Mouse (Mus musculus) brain, embryonic 14.5 days (tissue): ENCODE results near the gene Mia.

ENCODE experiments used
- CTCF ChIP-seq: fragments of 200-500 bp; IDR thresholded peaks from 2 replicates; pipeline ENCODE4 v1.5.1; 2012; ENCODE audit warnings: inconsistent platforms, mild to moderate bottlenecking, moderate library complexity, borderline replicate concordance; ENCODE audit not compliant: insufficient read depth, insufficient read length; ENCODE audit errors: extremely low read depth
- POLR2A ChIP-seq: fragments of 200-500 bp; IDR thresholded peaks from 2 replicates; pipeline ENCODE4 v1.6.1; 2012; ENCODE audit warnings: mild to moderate bottlenecking, inconsistent platforms, borderline replicate concordance; ENCODE audit not compliant: poor library complexity, insufficient read depth, insufficient read length, severe bottlenecking; ENCODE audit errors: extremely low read depth

DNA sequence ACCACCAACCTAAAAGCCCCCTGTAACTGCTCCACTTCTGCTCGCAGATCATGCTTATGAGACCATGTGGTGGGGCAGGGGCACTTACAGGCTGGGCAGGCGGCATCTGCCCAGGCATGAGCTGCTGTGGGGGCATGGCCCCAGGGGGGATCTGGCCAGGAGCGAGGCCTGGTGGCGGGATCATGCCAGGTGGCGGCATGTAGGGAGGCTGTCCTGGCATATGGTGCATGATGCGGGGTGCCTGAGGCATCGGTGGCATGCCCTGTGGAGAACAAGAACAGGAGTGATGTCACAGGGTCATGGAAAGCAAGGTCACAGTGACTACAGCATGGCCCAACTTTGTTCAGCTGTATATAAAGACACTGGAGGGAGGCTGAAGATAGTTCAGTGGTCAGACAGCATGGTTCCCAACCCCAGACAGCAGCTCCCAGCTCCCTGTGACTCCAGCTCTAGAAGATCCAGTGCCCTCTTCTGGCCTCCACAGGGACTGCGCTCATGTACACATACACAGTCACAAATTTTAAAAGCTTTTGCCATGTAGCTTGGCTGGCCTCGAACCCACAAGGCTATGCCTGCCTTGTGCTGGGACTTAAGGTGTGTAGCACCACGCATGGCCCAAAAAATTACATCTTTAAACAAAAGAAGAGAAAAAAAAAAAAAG is 8.4 kb upstream of the Mia start:
- peak; percentile 36; the same call in 1 of the 2 replicates for TF ChIP-seq CTCF
- TF ChIP-seq POLR2A: no peak
